Mouse (Mus musculus): ENCODE results near the gene Stxbp5.
A peak's percentile ranks its signal among the peaks of the same experiment; 100 is the strongest.

Stxbp5 gene

DNA sequence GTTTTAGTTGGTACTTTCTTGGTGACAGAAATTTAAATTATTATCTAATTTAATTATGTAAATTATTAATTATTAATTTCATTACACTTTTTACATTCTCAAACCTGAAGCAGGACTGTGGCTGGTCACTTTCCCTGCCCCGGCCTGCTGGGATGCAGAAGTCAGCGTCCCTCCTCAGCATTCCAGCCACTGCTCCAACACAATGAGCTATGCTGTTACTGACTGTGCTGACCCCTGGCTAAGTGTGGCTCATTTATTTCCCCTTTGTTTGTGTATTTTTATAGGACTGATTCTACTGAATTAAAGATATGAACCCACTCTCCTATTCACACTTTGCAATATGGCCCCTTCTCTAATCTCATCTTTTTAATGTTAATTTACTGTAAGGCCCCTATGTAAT lies 43.0 kb downstream of the Stxbp5 start:
- DNase-seq (ENCODE audit: low spot score): no peak

DNA sequence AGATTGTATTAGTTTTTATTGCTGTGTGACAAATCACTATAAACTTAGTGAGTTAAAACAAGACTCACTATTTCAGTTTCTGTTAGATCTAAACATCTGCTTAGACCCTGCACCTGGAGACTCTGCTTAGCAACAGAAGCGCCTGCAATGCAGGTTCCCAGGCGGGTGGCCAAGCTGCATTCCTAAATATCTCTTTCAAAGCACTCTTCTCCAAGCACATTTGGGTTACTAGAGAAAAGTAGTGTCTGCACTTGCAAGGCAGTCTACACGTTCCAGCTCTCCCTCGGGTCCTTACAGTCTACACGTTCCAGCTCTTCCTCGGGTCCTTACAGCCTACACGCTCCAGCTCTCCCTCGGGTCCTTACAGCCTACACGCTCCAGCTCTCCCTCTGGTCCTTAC lies 44.1 kb downstream of the Stxbp5 start:
- no peak for DNase-seq (ENCODE audit: low spot score)

DNA sequence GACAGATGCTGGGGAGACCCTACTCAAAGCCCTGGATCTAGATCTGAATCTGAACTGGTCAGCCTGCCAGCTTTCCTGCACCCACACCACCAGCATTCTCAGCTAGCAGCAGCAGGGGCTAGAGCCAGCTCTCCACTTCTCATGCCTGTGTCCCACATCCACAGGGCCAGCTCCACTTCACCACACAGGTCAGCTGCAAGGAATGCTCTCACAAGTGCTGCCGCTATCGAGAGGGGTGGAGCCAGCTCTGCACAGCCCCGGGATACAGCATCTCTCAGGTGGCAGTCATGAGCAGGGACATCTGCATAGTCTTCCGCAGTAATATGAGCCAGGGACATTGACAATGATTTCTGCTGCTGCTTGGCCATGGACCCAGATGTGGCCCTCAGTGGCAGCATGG lies 54.5 kb downstream of the Stxbp5 start:
- no peak for DNase-seq (ENCODE audit: low spot score)

DNA sequence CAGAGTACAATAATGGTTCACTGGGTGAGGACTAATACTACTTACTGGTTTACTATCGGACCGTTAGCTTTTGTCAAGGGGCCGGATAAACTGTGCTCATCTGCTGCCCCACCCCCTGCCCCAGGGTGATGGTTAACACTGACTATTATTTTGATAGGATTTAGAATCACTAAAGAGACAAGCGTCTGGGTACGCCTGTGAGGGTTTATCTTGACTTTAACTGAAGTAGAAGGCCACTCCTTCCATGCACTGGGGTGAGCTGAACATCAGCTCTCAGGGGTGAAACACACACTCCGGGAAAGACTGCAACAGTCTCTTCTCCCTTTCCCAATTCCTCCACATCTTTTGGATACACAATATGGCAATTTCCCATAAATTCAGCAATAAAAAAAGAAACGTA lies 61.5 kb downstream of the Stxbp5 start:
- DNase-seq (ENCODE audit: low spot score): no peak

DNA sequence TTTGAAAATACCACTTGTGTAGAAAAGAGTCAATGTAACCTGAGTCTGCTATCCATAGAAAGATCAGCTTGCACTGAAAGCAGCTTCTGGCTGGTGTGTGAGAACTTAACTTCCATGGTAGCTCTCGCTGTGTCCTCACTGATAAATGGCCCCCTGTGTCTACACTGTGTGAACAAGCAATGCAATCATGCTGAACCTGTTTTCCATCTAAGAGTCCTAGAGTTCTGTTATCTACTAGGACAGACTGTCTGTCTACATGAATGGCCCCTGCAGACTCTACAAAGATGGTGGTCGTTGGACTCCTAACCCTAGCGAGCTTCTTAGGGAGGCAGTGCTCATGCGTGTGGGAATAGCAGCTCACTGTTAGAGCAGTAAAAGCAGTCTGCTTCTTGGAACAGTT lies 65.9 kb downstream of the Stxbp5 start:
- DNase-seq (ENCODE audit: low spot score): no peak

DNA sequence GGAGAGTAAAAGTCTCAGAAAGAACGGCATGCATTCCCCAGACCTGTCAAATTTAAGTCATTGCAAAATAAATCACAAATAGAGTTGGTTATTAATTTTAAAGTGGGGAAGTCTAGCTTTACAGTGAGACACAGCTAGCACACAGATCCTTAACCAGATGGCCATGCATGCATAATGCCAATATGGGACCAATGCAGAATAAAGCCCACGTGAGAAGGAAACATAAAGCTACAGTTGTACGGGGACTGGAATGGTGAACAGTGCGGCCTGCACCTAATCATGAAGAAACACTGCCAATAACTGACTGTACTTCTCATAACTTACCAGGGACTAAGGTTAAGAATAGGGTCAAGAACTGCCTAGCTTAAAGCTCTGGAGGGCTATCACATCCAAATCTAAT lies 67.9 kb downstream of the Stxbp5 start:
- no peak for DNase-seq (ENCODE audit: low spot score)

DNA sequence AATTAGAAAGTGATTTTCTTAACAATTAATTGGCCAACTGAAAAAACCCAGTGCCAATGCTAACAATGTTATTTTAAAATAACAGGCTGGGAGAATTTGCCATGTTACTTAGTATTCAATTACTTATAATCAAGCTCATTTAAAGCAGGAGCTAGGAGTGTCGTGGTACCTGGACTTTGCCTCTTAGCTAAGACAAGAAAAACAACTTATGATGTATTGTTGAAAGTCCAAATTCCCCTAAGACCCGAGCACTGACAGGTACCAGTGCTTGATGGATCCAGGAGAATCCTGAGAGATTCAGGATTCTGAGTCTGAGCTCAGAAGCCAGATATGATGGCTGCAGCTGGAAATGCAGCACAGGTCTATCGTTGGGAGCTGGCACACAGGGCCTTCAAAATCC lies 71.1 kb downstream of the Stxbp5 start:
- DNase-seq (ENCODE audit: low spot score): no peak

DNA sequence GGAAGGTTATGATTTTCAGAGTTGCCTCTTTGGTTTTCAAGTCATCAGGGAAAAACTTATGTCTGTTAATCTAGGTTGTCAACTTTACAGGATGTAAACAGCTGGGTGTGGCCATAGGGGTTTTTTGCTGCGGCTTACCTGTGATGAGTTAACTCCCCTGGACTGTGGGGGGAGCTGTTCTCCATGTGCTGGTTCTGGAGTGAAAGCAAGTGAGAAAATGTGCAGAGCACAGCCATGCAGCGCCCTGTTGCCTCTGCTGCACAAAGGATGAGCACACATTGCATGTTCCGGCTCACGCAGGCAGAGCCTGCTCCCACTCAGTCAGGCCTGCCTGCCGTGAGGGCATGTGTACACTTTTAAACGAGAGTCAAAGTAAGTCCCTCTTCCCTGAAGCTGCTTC lies 79.6 kb downstream of the Stxbp5 start:
- DNase-seq (ENCODE audit: low spot score): no peak

DNA sequence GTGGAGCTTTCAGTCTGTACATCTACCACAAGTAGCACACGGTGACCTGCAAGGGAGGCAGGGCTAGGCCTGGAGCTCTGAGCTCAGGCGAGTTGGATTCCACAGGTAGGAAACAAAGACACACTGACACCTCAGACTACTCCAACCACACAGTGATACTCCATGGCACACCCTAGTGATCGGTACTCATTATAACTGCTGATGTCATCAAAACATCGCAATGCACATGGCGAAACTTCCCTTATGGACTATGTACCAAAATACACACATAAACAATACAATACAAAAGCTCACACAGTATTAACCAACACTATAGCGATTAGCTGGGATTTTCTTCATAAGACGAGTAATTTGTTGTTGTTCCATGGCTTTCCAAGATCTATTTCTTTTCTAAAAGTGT lies 82.3 kb downstream of the Stxbp5 start:
- no peak for DNase-seq (ENCODE audit: low spot score)

DNA sequence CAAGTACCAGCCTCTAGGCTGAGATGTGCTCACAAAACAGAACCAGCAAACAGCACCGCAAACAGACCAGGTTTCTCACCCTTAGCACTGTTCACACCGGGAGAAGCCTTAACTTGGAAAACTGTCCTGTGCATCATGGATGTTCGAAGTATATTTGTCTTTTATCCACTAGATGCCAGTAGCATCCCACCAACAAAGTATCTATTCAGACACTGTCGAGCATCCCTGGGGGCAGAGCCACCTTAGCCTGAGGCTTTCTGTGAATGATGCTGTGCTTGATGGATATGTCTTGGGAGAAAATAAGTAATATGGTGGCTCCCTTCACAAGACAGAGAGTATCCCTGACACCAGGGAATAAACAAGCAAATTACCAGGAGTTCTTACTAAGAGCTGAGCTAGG lies 87.0 kb downstream of the Stxbp5 start:
- DNase-seq (ENCODE audit: low spot score): peak; percentile 16

DNA sequence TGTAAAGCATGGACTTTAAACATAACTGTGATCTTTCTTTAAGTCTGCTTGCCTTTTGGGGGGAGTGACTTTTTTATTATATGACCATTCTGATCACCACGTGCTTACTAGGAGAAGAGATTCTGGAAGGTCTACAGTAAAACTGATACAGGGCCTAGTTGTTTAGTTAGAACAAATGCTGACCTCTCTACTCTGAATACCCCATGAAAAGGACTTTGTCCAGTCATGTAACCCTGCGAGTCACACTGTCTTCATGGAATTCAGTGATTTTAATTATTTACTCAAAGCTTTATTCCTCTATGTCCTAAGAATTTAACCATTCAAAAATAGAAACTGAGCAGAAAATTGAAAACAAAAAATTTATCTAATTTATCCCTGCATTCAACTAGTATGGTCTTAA lies 93.3 kb downstream of the Stxbp5 start:
- no peak for DNase-seq (ENCODE audit: low spot score)

DNA sequence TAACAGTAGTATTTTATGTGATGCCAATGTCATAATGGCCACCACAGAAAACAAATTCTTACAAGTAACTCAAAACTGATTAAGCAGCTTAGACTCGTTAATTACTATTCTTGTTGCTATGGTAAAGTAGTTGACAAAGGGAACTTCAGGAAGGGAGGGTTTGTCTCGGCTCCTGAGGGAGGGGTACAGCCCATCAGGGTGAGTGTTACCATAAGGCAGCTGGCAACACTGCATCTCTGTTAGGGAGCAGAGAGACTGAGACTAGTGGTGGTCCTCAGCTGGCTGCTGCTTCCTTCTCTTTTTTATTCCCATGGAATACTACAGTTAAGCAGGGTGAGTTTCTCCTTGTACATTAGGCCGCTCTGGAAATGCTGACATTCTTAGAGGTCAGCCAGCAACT lies 95.5 kb downstream of the Stxbp5 start:
- no peak for DNase-seq (ENCODE audit: low spot score)

DNA sequence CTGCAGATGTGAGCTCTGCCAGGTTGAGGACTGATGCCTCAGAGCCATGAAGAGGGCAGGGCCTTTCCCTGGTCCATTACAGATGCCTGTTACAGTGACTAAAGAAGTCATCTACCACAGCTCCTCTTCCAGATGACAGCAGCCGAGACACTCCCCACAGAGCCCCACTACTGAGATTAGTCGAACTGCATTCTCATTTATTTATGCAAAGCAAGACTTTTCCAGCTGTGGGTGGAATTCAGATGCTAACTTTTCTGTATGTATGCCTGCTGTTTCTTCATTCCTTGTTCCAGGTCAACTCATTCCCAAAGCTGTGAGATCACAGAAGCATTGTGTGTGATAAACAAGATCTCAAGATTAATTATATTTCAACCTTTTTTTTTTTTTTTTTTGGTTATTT lies 97.8 kb downstream of the Stxbp5 start:
- DNase-seq (ENCODE audit: low spot score): no peak

DNA sequence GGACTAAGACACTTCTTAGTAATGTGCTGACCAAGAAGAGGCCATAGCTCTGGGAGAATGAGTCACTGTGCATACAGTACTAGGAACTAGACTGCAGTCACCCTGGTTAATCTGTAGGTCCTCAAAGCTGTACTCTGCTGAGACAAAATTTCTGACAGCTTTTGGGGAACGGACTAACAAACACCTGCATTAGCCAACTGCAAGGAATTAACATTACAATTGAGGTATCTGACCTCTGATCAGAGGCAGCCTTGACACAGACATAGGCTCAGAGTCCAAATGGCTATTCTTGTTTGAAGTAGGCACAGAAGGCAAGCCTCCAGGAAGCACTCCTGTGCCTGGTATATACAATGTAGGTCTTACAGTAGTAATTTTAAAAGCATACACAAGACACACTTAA lies 99.3 kb downstream of the Stxbp5 start:
- no peak for DNase-seq (ENCODE audit: low spot score)

DNA sequence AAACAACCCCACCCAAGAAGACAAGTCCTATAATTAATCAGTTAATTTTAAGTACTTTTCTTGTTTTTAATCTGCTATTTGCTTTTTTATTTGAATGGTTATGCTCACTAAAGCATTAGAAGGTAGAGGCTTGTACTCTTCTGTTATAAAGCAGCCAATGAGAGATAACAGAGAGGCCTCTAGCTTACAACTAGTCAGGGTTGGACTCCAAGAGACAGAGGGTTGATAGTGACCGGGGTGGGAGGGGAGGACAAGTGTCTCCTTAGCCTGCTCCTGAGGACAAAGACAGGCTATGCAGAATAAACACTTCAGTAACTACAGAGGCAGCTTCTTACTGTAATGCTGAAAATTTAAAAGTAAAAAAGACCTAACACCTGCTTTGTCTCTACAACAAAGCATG lies 101.8 kb downstream of the Stxbp5 start:
- no peak for DNase-seq (ENCODE audit: low spot score)

DNA sequence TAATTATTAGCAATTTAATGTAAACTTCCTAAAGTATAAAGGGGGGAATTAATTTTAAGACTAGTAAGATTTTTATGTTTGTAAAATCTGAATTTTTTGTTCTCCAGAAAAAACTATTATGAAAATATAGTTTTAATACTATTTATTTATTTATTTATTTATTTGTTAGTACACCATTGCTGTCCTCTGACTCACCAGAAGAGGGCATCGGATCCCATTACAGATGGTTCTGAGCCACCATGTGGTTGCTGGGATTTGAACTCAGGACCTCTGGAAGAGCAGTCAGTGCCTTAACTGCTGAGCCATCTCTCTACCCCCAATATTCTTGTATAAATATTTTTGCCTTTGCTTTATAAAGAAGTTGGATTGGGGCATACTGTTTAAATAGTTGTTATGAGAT lies 104.5 kb downstream of the Stxbp5 start:
- DNase-seq (ENCODE audit: low spot score): no peak

DNA sequence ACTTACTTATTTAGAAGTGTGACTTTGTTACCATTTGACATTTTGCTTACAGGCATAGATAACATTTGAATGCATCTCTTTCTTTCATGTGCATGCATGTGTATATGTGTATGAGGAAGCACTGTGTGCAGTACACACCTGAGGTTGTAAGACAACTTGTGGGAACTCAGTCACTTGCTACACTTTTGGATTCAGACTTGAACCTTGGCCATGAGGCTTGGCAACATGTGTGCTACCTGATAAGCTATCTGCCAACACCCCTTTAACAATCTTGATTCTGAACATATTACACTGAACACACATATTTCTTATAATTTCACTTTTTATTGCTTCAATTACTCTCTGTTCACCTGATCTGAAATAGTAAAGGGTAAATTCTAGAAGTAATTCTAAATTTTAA lies 106.5 kb downstream of the Stxbp5 start:
- no peak for DNase-seq (ENCODE audit: low spot score)

DNA sequence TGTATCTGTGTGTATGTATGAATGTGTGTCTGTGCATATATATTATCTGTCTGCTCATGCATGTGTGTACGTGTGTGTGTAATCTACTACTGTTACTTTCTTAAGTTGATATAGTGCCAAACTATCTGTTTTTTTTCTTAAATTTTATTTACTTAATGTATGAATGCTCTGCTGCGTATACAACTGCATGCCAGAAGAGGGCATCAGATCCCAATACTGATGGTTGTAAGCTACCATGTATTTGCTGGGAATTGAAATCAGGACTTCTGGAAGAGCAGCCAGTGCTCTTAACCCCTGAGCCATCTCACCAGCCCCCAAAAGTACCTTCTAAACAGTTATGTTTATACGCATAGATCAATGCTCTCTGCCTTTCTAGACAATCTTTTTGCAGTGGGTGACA lies 109.9 kb downstream of the Stxbp5 start:
- peak; percentile 7 for DNase-seq (ENCODE audit: low spot score)

DNA sequence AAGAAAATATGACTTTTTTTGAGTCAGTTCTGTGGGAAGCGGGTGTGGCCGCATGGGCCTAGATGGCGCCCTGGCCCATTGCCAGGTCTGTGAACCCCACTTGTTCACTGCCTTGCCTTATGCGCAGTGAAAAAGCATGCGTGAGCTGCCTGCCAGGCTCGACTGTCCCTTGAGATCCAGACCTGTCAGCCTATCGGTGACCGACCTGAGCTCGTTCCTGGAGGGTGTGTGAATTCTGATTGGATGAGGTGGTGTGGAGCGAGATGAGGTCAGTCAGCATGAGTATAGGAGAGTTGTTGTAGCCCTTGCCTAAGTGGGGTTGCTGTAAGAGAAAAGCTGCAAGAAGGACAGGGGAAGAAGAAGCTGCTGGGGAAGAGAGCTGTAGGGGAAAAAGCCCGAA lies 114.4 kb downstream of the Stxbp5 start:
- no peak for DNase-seq (ENCODE audit: low spot score)

DNA sequence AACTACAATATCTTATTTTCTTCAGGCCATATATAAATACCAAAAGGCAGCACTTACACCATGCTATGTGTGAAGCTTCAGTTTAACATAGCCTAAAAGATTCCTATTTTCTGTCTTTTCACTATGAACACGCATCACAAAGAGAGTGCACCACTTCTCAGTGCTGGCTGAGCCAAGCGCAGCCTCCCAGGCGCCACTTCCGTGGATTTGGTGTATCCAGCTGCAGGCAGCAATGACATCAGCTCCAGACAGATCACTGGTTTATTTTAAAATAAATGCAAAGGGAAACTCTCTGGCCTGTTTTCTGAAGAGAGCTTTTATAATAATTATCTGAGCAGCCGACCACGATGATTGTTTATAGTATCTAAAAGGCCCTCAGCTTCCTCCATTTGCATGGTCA lies 115.2 kb downstream of the Stxbp5 start:
- no peak for DNase-seq (ENCODE audit: low spot score)

DNA sequence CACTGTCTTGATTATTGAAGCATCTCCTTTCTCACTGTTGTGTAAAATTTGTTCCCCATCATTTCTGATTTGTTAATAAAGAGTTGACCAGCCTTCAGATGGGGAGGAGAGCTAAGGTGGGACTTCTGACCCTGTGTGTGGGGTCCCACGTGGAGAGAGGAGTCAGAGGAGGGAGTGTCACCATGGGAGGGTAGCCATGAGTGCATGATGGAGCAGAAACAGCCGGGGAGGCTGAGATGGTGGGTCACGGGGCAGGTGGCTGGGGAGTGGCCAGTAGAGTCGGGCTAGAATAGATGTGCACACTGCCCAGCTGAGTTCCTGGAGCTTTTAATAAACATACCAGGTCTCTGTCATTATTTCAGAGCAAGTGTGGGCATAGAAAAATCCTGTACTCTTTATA lies 121.0 kb downstream of the Stxbp5 start:
- DNase-seq (ENCODE audit: low spot score): no peak

DNA sequence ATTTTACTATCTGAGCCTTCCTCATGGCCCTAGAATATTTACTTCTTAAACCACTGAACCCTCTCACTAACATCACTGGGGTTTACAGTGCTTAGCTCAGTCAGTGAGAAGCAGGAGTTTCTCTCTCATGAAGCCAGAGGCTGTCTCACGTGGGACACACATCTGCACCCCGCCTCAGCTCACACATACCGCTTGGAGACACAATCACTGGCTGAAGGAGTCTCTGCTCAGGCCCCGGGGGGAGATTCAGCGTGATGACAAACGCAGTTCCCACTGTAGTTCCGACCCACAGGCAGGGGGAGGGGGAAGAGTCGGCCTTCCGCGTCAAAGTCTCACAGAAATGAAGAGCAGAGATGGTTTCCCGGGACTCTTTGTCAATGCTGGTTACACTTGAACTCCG lies 130.6 kb downstream of the Stxbp5 start:
- DNase-seq (ENCODE audit: low spot score): no peak

DNA sequence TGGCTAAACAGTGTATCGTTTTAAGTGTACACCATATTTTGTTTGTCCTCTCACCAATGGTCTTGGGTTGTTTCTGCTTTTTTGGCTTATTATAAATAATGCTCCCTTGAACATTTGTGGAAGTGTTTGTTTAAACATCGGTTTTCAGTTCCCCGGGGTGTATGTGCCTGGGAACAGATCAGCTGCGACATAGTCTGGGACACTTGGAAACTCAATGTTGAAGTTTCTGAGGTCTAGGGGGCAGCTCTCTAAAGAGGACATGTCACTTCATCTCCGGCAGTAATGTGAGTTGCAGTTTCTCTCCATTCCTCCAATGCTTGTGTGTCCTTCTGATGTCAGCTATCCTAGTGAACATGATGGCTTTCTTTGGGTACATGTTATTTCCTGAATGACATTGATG lies 137.0 kb downstream of the Stxbp5 start:
- DNase-seq (ENCODE audit: low spot score): no peak

DNA sequence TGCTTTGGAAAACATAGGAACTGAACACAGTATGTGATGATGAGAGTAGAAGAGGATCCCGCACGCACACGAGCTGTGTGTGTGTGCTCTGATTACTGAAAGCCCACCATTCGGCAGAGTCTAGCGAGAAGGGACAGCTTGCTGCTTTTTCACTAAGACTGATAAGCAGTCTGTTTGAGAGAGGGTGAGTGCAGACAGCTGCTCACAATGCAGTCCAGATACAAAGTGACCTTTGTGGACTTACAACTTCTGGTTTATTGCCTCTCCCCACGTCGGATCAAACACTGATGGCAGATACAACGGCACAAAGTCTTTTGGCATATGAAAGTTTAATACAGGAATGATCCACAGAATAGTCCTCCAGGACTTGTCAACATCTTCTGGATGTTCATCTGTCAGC lies 140.6 kb downstream of the Stxbp5 start:
- no peak for DNase-seq (ENCODE audit: low spot score)

DNA sequence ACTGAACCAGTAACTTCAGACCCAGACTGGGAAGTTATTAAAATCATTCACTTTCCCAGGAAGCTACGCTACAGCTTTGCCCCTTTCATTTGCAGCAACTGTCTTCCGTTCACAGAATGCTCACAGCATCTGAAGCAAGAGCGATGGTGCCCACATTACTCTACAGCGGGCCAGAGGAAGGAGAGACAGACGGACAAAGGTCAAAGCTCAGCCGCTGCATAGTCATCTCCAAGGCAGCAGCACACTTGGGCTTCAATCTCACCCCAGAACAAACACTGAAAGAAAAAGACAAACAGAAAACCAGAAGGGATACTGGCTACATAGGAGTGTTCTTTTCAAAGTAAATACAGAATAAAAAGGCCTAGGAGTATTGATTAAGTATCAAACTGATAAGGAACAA lies 144.3 kb downstream of the Stxbp5 start:
- peak; percentile 9 for DNase-seq (ENCODE audit: low spot score)

All from embryo, embryonic 10.5 days (tissue).